Mouse (Mus musculus) liver, embryonic 14.5 days (tissue): ENCODE data around the gene Lgals3. TPM values are rescaled to one million over a fixed set of nuclear protein-coding genes. Genes with fewer than 3 reads are reported as not detected.

Experiments used
- ATAC-seq: fragments of 200-750 bp; cut with Nextera tagmentation; 2 replicates; pipeline ENCODE4 v1.8.0; 2017; ENCODE audit warnings: moderate number of reproducible peaks, mild to moderate bottlenecking, moderate library complexity; ENCODE audit not compliant: insufficient read depth
- DNase-seq, 3 experiments: peaks; one replicate each; pipeline ENCODE4 v3.0.0-alpha.2; 2012 to 2013; ENCODE audit warnings: low read depth in 3 of 3, low spot score in 3 of 3
- H3K27ac ChIP-seq: fragments of 300-500 bp; sonication (generic); 2 replicates; pipeline ENCODE4 v1.5.1; 2014; ENCODE audit warnings: moderate library complexity, mild to moderate bottlenecking, control low read depth, inconsistent platforms
- H3K27me3 ChIP-seq: fragments of 300-500 bp; sonication (generic); 2 replicates; pipeline ENCODE4 v1.6.1; 2014; ENCODE audit warnings: mild to moderate bottlenecking, low read length, moderate library complexity; ENCODE audit not compliant: control insufficient read depth, insufficient read depth
- H3K36me3 ChIP-seq: fragments of 300-500 bp; sonication (generic); replicated peaks from 2 replicates; pipeline ENCODE4 v1.6.1; 2014; ENCODE audit warnings: low read depth; ENCODE audit not compliant: control insufficient read depth, insufficient read depth
- H3K4me1 ChIP-seq, 2 experiments: fragments of 200-500 bp in 1 of 2; fragments of 300-500 bp in 1 of 2; sonication (generic) in 1 of 2; replicated peaks; 2 replicates each; pipeline ENCODE4 v1.6.1; 2012 to 2014; ENCODE audit warnings: antibody characterized with exemption in 1 of 2, inconsistent platforms in 1 of 2, low read length in 1 of 2; ENCODE audit not compliant: control insufficient read depth in 2 of 2, insufficient read depth in 2 of 2
- H3K4me2 ChIP-seq: fragments of 300-500 bp; sonication (generic); 2 replicates; pipeline ENCODE4 v1.6.1; 2014; ENCODE audit warnings: low read depth, mild to moderate bottlenecking, control low read depth, moderate library complexity
- H3K4me3 ChIP-seq, 2 experiments: fragments of 200-500 bp in 1 of 2; fragments of 300-500 bp in 1 of 2; sonication (generic) in 1 of 2; 2 replicates each; pipeline ENCODE4 v1.5.1; 2012 to 2014; ENCODE audit warnings: low read depth in 2 of 2, low read length in 2 of 2, mild to moderate bottlenecking in 2 of 2, control low read depth in 1 of 2, inconsistent platforms in 1 of 2, moderate library complexity in 1 of 2; ENCODE audit not compliant: insufficient read depth in 1 of 2
- H3K9ac ChIP-seq: fragments of 300-500 bp; sonication (generic); replicated peaks from 2 replicates; pipeline ENCODE4 v1.6.1; 2014; ENCODE audit warnings: mild to moderate bottlenecking, control low read depth, moderate library complexity
- H3K9me3 ChIP-seq: fragments of 300-500 bp; sonication (generic); 2 replicates; pipeline ENCODE4 v1.6.1; 2016; ENCODE audit warnings: low read length, mixed read lengths; ENCODE audit not compliant: control insufficient read depth
- CTCF ChIP-seq: IDR thresholded peaks from 2 replicates; pipeline ENCODE4 v1.5.1; 2016; ENCODE audit warnings: antibody characterized with exemption, low read depth, control low read depth
- EP300 ChIP-seq: IDR thresholded peaks from 2 replicates; pipeline ENCODE4 v1.6.1; 2016; ENCODE audit warnings: antibody characterized with exemption, low read depth
- WGBS: fragments of 180-500 bp; shearing (Covaris S2); extraction: QIAGEN DNeasy Blood & Tissue Kit; methylation state at CpG from one replicate; pipeline ENCODE4 v1.1.7; 2014; ENCODE audit not compliant: insufficient replicate concordance; 5-methylcytosine and 5-hydroxymethylcytosine counted together
- polyA plus RNA-seq, 2 experiments: library from polyadenylated mRNA; depleted of rRNA in 1 of 2; stranded (reverse) in 1 of 2; unstranded in 1 of 2; fragments of >200 nt; fragmentation: Nextera tagmentation in 1 of 2; extraction: Ambion mirVana in 1 of 2; gene quantifications; 2 replicates each; pipeline versions ENCODE4 v1.2.1 to v1.2.3; 2012 to 2014

The Lgals3 gene
- polyA plus RNA-seq, 2 experiments = 16.3 to 40.5 TPM

DNA sequence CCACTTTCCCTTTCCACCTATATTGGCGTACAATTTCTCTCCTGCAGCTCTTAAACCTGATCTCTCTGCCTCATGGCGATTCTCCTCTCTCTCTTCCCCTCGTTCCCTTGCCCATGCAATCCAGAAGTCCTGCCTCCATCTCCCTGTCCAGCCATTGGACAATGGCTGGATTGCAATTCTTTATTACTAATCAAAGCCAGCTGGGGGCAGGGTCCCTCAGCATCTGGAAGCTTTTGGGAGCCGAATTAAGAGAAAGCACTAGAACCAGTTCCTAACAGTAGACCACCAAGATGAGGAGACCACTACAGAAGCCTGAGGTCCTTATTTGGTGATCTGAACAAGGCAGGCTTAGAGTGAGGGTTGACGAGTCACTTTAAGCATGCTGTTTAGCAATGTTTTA lies 35.6 kb upstream of the Lgals3 start:
- ATAC-seq (no peak), DNase-seq (no peak)
- Histone ChIP-seq H3K9me3 (no peaks in the 10 kb centered on the region), H3K4me2 (no peak overlapping the region), H3K27ac (no peak overlapping the region), H3K36me3 (no peaks in the 10 kb centered on the region), H3K4me1 (no peaks in the 10 kb centered on the region; a peak in 1 of 4 replicates), H3K4me3 (no peak overlapping the region), H3K9ac (no peak overlapping the region), H3K27me3 (no peaks in the 10 kb centered on the region)
- TF ChIP-seq EP300 (no peak), CTCF (no peak)
- 62% methylated on average over 5 of the region's 5 CpGs for WGBS

DNA sequence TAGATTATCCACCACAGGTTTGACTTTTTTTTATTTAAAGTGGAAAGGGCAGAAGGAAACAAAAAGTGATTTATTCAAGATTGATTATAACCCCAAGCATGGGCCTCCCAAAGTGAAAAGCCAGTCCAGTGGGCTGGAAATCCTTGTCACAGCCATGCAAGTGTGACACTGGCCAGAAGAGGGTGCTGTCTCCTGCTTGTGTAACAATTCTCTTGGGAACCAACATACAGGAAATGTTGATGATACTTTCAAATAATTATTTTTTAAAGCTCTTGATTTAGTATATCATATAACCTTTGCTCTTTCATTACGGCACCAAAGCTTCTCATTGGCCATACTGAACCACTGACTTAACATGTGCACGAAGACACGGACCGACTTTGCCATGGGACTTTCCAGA lies 32.7 kb upstream of the Lgals3 start:
- WGBS = 79% methylated on average over 4 of the region's 4 CpGs
- H3K36me3 ChIP-seq = no peaks in the 10 kb centered on the region
- ATAC-seq = no peak
- H3K4me1 ChIP-seq = no peaks in the 10 kb centered on the region; a peak in 1 of 4 replicates
- H3K9ac ChIP-seq = no peak overlapping the region
- H3K4me2 ChIP-seq = no peak overlapping the region
- H3K27ac ChIP-seq = no peak overlapping the region
- no peak overlapping the region for H3K4me3 ChIP-seq
- no peaks in the 10 kb centered on the region for H3K9me3 ChIP-seq
- DNase-seq = peak in 2 of 3 experiments; percentile 14 to 20
- TF ChIP-seq EP300 (no peak), CTCF (peak; percentile 85)
- no peaks in the 10 kb centered on the region for H3K27me3 ChIP-seq

DNA sequence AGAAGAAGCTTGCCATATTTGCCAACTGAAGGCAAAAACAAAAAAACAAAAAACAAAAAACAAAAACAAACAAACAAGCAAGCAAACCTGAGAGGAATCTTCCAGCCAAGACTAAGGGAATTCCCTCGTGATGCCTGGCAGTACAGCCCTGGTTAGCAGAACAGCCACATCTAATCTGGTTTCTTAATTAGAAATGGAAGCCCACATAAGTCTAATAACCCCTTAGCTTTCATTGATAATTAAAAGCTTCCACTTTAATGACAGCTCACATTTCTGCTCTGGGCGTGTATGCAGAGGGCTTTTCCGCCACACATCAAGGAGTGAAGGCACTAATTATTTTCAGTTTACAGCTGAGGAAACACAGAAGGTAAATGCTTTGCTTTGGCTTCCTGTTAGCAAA lies 32.3 kb upstream of the Lgals3 start:
- Histone ChIP-seq H3K4me2 (no peak overlapping the region), H3K27me3 (no peaks in the 10 kb centered on the region), H3K4me3 (no peak overlapping the region), H3K9ac (no peak overlapping the region), H3K4me1 (no peaks in the 10 kb centered on the region; a peak in 1 of 4 replicates), H3K27ac (no peak overlapping the region), H3K36me3 (no peaks in the 10 kb centered on the region), H3K9me3 (no peaks in the 10 kb centered on the region)
- no peak for ATAC-seq
- WGBS = 77% methylated on average over 3 of the region's 3 CpGs
- no peak for DNase-seq
- no peak for TF ChIP-seq CTCF
- TF ChIP-seq EP300 = no peak

DNA sequence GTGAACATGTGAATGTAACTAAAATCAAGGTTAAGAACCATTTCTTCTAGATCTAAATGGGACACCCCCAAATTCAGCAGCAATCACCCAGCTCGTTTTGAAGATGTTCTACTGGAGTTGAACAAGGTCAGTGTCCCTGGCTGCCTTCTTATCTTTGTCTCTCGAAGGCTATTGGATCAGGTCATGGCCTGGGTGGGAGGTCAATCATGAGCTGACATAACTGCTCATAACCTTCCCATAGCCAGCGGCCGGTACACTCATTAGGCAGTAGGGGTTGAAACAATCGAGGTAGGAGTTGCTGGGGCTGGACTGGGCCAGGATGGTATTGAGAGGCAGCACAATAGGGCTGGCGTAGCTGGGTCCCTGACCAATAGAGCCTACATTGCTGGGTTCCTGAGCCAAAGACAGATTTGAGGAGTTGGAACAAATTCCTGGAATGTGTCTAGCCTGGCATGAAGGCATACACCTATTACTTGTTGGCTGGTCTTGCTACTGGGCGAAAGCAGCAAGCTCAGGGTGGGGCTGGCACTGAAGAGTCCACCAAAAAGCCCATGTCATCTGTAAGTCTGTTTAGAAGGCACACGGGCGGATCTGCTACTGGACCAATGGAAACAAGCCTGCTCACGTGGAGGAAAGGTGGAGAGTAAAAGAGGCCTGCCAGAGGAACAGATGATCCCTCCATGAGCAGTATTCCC lies 27.2 kb upstream of the Lgals3 start:
- Histone ChIP-seq H3K27ac (no peak overlapping the region), H3K27me3 (no peaks in the 10 kb centered on the region), H3K9ac (no peak overlapping the region), H3K4me2 (no peak overlapping the region), H3K9me3 (no peaks in the 10 kb centered on the region), H3K4me3 (no peak overlapping the region), H3K36me3 (no peaks in the 10 kb centered on the region), H3K4me1 (no peaks in the 10 kb centered on the region; a peak in 1 of 4 replicates)
- no peak for TF ChIP-seq CTCF
- no peak for TF ChIP-seq EP300
- 71% methylated on average over 10 of the region's 10 CpGs for WGBS
- no peak for ATAC-seq
- no peak for DNase-seq

DNA sequence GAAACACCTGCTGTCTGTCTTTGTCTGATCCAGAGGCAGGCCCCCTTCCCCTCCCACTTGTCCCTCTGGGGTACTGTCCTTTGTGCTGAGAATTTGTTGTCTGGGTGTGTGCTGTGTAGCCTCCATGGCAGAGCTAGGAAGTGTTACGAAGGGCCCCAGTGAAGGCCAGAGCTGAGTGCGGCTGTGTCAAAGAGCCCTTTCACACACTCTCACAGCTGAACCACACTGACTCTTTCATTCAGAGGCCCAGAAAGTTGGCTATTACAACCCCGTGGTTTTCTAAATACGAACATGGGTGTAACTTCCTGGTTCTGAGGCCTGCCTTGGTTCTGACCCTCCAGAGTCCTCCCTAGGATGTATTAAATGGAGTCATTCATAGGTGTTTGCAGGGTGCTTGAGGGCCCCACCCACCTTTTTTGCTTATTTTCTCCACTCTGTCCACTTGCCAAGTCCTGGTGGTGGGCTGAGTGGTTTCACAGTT lies 25.7 kb upstream of the Lgals3 start:
- DNase-seq (no peak), ATAC-seq (no peak)
- Histone ChIP-seq H3K4me3 (no peak overlapping the region), H3K4me1 (peaks cover 0 to 3% of the 10 kb centered on the region in 2 experiments; a peak in 2 of 4 replicates), H3K27ac (no peak overlapping the region), H3K27me3 (no peaks in the 10 kb centered on the region), H3K4me2 (no peak overlapping the region), H3K36me3 (no peaks in the 10 kb centered on the region), H3K9ac (no peak overlapping the region), H3K9me3 (no peaks in the 10 kb centered on the region)
- 57% methylated on average over 4 of the region's 4 CpGs for WGBS
- TF ChIP-seq EP300 = no peak
- no peak for TF ChIP-seq CTCF
